Mouse (Mus musculus): ENCODE data around the gene Serac1.

Gene Serac1

GRCm38 (mm10) chr17:6005638-6006471 is 73.7 kb downstream of the Serac1 start:
- intact Hi-C loops (cut with DNase I) = no loop called here

- intact Hi-C loops (cut with DNase I) = no loop called here
Measured at GRCm38 (mm10) chr17:6005246-6005637, 74.3 kb downstream of the Serac1 start.

GRCm38 (mm10) chr17:6003661-6004060 is 75.9 kb downstream of the Serac1 start:
- intact Hi-C loops (cut with DNase I) = no loop called here

- intact Hi-C loops (cut with DNase I) = no loop called here
Measured at GRCm38 (mm10) chr17:6002563-6002962, 77.0 kb downstream of the Serac1 start.

- intact Hi-C loops (cut with DNase I) = no loop called here
Measured at GRCm38 (mm10) chr17:6001836-6002235, 77.7 kb downstream of the Serac1 start.

GRCm38 (mm10) chr17:6001389-6001788 is 78.2 kb downstream of the Serac1 start:
- intact Hi-C loops (cut with DNase I) = no loop called here

DNA sequence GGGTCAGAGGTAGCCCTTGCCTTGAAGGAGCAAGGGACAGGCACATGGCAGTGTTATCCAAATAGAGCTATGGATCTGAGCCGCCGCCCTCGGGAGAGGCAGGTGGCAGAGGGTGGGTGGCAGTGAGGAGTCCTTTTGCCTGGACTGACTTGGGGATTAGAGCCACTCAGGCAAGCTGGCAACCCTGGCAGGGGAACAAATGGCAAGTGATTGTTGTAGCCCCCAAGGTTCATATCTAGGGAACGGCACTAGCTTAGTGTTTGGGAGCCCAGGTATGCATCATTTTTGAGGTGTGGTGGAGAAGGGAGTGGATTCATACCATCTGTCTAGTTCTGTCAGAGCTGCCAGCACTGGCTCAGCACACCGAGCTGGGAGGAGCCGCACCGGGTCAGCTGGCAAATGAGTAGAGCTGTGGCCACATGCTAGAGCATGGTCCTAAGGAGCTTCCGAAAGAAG is 78.6 kb downstream of the Serac1 start:
- intact Hi-C loops (cut with DNase I) = no loop called here

DNA sequence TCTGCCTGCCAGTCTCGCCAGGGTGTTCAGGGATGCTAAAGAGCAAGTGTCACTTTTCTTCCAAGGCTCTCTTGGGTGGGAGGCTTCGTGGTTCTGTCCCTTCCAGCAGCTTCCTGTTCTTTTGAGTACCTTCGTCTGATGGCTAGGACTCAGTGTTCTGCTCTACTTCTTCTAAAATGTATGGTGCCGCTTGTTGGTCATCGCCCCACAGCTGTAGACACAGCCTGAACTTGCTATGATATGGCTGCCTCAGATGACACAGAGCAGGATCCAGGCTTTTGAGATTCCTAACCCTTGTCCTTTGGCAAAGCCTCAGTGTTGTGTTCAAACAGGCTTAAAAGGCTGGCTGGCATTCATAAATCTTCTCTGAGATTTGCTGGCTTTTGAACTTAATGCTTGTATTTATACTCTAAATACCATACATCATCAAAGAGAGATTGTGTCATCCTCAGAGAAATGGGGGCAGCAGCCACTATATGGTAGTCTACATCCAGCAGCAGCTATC is 80.5 kb downstream of the Serac1 start:
- intact Hi-C loops (cut with DNase I) = no loop called here

DNA sequence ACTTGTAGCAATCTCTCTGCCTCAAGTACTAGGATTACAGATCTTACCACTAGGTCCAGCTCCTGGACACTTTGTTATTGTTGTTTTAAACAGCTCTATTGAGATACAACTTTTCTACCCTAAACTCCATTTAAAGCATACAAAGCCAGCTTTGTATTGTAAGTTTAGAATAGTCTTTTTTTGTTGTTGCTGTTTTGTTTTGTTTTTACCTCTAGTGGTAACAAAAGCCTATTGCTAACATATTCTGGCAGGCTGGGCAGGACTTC is 81.4 kb downstream of the Serac1 start:
- intact Hi-C loops (cut with DNase I) = no loop called here

DNA sequence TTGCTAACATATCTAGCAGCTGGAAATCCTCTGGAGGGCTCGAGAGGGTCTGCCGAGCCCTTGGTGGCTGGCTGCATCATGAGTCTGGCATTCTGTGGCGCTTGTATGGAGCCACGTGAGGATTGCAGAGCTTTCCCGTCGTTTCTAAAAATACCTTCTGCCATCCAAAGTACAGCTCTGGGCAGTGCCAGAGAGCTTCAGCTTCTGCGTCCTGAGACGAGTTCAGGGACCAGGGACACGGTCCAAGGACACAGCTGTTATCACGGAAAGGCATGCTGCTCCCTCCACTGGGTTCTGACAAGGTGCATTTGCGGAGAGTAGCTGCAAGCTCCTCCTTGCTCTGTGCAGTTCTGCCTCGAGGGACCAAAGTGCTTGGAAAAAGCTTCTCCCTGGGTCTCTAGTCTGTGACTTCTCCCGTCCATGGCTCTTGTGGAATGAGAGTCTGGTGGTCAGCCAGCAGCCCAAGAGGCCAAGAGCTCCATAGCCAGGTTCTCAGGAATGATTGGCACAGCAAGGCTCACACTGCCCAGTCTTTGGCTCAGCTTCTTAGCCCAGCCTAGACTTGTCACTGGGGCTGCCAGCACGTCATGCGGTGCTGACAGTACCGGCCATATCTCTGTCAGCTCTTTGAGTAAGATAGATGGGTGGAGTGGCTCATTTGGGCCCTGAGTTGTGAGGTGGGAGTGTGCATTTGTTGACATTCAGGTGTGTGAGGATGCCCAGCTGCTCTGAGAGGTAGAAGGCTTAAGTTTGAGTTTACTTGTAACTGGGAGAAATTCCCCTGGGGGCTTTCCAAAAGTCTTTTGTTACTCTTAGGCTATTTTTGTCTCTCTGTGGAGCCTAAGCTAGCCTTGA is 81.9 kb downstream of the Serac1 start:
- intact Hi-C loops (cut with DNase I) = no loop called here

DNA sequence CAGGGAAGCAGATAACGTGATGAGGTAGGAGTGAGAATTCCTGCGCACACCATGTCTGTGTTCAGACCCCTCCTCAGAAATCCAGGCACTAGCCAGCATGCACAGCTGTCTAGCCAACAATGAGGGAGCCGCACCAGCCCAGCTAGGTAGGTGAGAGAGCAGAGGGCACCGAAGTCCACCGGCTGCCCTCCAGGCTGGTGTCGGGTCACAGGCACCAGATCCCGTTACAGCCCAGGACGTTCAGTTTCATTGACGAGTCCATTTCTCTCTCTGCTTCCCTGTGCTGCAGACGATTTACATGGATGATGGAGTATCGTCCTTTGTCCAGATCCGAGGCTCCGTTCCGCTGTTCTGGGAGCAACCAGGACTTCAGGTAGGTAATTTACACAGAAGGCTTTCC is 83.0 kb downstream of the Serac1 start:
- intact Hi-C loops (cut with DNase I) = no loop called here

DNA sequence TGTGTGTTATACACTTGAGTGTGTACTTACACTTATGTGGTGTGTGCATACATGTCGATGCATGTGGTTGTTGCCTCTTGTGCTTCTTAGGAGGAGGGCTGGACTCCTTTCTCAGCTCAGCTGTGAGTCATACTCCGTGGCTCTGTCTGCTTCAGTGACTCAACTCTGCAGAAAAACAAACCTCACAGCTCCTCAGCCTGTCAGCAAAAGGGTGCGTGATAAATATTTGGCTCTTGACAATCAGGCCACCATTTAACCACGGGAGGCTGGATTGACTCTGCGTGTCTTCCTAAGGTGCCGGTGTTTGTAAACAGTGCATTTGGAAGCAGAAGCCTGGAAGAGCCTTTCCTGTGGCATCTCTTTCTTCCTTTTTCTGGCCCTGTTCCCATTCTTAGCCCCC is 84.9 kb downstream of the Serac1 start:
- intact Hi-C loops (cut with DNase I) = no loop called here

DNA sequence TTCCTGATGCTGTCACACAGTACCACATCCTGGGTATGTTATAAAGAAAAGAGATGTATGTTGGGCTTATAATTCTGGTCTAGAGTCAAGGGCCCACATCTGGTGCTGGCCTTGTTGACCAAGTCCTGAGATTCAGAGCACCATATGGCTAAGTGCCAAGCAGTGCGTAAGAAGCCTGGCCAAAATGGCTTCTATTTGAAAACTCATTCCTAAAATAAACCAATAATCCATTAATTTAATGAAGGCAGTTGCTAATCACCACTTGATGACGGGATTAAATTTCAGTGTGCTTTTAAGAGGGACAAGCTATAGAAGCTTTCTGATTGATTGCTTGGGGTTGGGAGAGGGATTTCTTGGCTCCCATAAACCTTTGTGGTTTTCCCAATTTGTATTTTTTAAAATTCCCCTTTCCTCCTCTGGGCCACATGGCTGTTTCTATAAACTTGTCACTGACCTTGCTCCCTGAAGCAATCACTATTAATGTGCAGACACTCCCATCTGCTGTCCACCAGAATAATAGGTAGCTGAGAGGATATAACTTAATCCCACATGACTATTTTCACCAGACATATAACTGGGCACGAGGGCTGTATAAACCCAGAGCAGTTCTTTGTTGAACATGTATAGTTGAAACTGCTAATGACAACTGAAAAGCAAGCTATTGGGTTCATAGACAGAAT is 85.8 kb downstream of the Serac1 start:
- intact Hi-C loops (cut with DNase I) = no loop called here

GRCm38 (mm10) chr17:5992866-5993580 is 86.5 kb downstream of the Serac1 start:
- intact Hi-C loops (cut with DNase I) = no loop called here

All from adrenal gland (tissue).